Mouse (Mus musculus): ENCODE results near the gene Tubgcp2.

The Tubgcp2 gene

GRCm38 (mm10) chr7:140047811-140048311, 11.4 kb upstream of the Tubgcp2 start:
- no peak for DNase-seq (ENCODE audit: low read depth)

- DNase-seq (ENCODE audit: low read depth) = no peak
These were observed 9.1 kb upstream of the Tubgcp2 start for GRCm38 (mm10) chr7:140045546-140045945.

- DNase-seq (ENCODE audit: low read depth) = no peak
These were observed 6.3 kb upstream of the Tubgcp2 start for GRCm38 (mm10) chr7:140042728-140043127.

- no peak for DNase-seq (ENCODE audit: low read depth)
These were observed 694 bp upstream of the Tubgcp2 start for GRCm38 (mm10) chr7:140037171-140037555.

- no peak for DNase-seq (ENCODE audit: low read depth)
These were observed 1.0 kb downstream of the Tubgcp2 start for GRCm38 (mm10) chr7:140035456-140035855.

- no peak for DNase-seq (ENCODE audit: low read depth)
These were observed 3.1 kb downstream of the Tubgcp2 start for GRCm38 (mm10) chr7:140033386-140033785.

GRCm38 (mm10) chr7:140032366-140032765, 4.1 kb downstream of the Tubgcp2 start:
- no peak for DNase-seq (ENCODE audit: low read depth)

GRCm38 (mm10) chr7:140031771-140032170, 4.7 kb downstream of the Tubgcp2 start:
- no peak for DNase-seq (ENCODE audit: low read depth)

- no peak for DNase-seq (ENCODE audit: low read depth)
These were observed 25.1 kb downstream of the Tubgcp2 start for GRCm38 (mm10) chr7:140011336-140011735.

- DNase-seq (ENCODE audit: low read depth) = no peak
These were observed 28.7 kb downstream of the Tubgcp2 start for GRCm38 (mm10) chr7:140007781-140008180.

- no peak for DNase-seq (ENCODE audit: low read depth)
These were observed 29.4 kb downstream of the Tubgcp2 start for GRCm38 (mm10) chr7:140006861-140007611.

- DNase-seq (ENCODE audit: low read depth) = no peak
These were observed 31.8 kb downstream of the Tubgcp2 start for GRCm38 (mm10) chr7:140004666-140005065.

GRCm38 (mm10) chr7:140001086-140001740, 35.3 kb downstream of the Tubgcp2 start:
- DNase-seq (ENCODE audit: low read depth) = no peak

- DNase-seq (ENCODE audit: low read depth) = no peak
These were observed 37.6 kb downstream of the Tubgcp2 start for GRCm38 (mm10) chr7:139998691-139999350.

- no peak for DNase-seq (ENCODE audit: low read depth)
These were observed 41.8 kb downstream of the Tubgcp2 start for GRCm38 (mm10) chr7:139994676-139995075.

GRCm38 (mm10) chr7:139994202-139994601, 42.3 kb downstream of the Tubgcp2 start:
- no peak for DNase-seq (ENCODE audit: low read depth)

- no peak for DNase-seq (ENCODE audit: low read depth)
These were observed 42.9 kb downstream of the Tubgcp2 start for GRCm38 (mm10) chr7:139993532-139993931.

- DNase-seq (ENCODE audit: low read depth) = no peak
These were observed 44.1 kb downstream of the Tubgcp2 start, which contains the start of gene Adam8 for GRCm38 (mm10) chr7:139992406-139992805. Gene Adam8 (minus strand): TSS chr7:139992562.

GRCm38 (mm10) chr7:139990864-139991394, 45.5 kb downstream of the Tubgcp2 start:
- DNase-seq (ENCODE audit: low read depth) = no peak

- no peak for DNase-seq (ENCODE audit: low read depth)
These were observed 48.2 kb downstream of the Tubgcp2 start for GRCm38 (mm10) chr7:139988272-139988671.

- DNase-seq (ENCODE audit: low read depth) = no peak
These were observed 52.0 kb downstream of the Tubgcp2 start for GRCm38 (mm10) chr7:139984505-139984904.

- no peak for DNase-seq (ENCODE audit: low read depth)
These were observed 54.4 kb downstream of the Tubgcp2 start for GRCm38 (mm10) chr7:139982058-139982457.

Data from c-Kit-positive CD71-negative TER-119-negative erythroid progenitor cells, embryonic 14.5 days (primary cell).